Mouse (Mus musculus) hindbrain, embryonic 10.5 days (tissue): Measurements from ENCODE around the gene Cited4. TPM values are rescaled to one million over a fixed set of nuclear protein-coding genes. Genes with fewer than 3 reads are reported as not detected.
A peak's percentile ranks its signal among the peaks of the same experiment; 100 is the strongest.

Experiments used
- DNase-seq: peaks from one replicate; pipeline ENCODE4 v3.0.0-alpha.2; 2017; ENCODE audit warnings: low spot score
- H3K27ac ChIP-seq: fragments of 300-500 bp; sonication (generic); 2 replicates; pipeline ENCODE4 v1.5.1; 2016; ENCODE audit warnings: mild to moderate bottlenecking, moderate library complexity
- H3K27me3 ChIP-seq: fragments of 300-500 bp; sonication (generic); 2 replicates; pipeline ENCODE4 v1.6.1; 2016; ENCODE audit warnings: mild to moderate bottlenecking; ENCODE audit not compliant: poor library complexity, insufficient read depth, severe bottlenecking
- H3K36me3 ChIP-seq: fragments of 300-500 bp; sonication (generic); 2 replicates; pipeline ENCODE4 v1.6.1; 2016; ENCODE audit warnings: mild to moderate bottlenecking, moderate library complexity
- H3K4me1 ChIP-seq: fragments of 300-500 bp; sonication (generic); replicated peaks from 2 replicates; pipeline ENCODE4 v1.6.1; 2016; ENCODE audit warnings: mild to moderate bottlenecking
- H3K4me3 ChIP-seq: fragments of 300-500 bp; sonication (generic); 2 replicates; pipeline ENCODE4 v1.5.1; 2016; ENCODE audit warnings: mild to moderate bottlenecking, moderate library complexity
- H3K9me3 ChIP-seq: fragments of 300-500 bp; sonication (generic); 2 replicates; pipeline ENCODE4 v1.6.1; 2016; ENCODE audit warnings: mild to moderate bottlenecking, moderate library complexity
- WGBS: fragments of 180-500 bp; shearing (Covaris S2); methylation state at CpG from one replicate; pipeline ENCODE4 v1.1.7; 2016; 5-methylcytosine and 5-hydroxymethylcytosine counted together
- polyA plus RNA-seq: library from polyadenylated mRNA; unstranded; fragments of >200 nt; fragmentation: Nextera tagmentation; extraction: Ambion mirVana; gene quantifications from 2 replicates; pipeline ENCODE4 v1.2.1, GENCODE M21; 2016

Gene Cited4
- polyA plus RNA-seq, result 16.5 and 17.3 TPM in 2 replicates

DNA sequence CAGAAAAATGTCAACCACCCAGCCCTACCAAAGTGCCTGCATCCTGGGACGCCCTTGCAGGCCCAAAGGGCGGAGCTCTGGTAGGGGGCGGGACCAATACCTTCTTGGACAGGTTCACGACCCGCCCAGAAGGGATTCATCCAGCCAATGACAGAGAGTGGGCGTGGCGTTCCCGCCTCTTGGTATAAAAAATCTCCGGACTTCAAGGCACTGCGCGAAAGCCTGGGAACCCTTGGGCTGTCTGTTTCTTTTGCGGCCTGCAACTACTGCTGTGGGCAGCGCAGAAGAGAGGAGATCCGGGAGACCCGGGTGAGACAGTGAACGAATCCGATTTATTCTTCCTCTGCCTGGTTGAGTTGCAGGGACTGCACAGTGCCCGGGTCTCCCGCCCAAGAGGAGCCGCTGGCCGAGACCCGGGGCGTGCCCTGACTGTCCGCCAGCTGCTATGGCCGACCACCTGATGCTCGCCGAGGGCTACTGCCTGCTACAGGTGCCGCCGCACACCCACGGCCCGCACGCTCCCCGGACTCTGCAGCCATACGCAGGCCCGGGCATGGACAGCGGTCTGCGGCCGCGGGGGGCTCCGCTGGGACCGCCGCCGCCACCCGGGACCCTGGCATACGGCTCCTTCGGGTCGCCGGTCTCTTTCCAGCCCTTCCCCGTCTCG is at the start of gene Cited4:
Gene Cited4, plus strand, starts transcription at position 215 of the 667 bp plus-strand sequence.
- Histone ChIP-seq H3K4me3 (peak within 1 kb of the TSS; percentile 74), H3K27ac (peak within 1 kb of the TSS; percentile 83), H3K9me3 (no peaks in the 10 kb centered on the region), H3K4me1 (peaks cover 27% of the 10 kb centered on the region), H3K27me3 (peaks cover 56% of the 10 kb centered on the region), H3K36me3 (no peaks in the 10 kb centered on the region)
- under 1% methylated on average over 48 of the region's 50 CpGs for WGBS
- peak; percentile 92 for DNase-seq

- Histone ChIP-seq H3K36me3 (no peaks in the 10 kb centered on the region), H3K27me3 (no peaks in the 10 kb centered on the region), H3K27ac (no peak overlapping the region), H3K4me3 (no peak overlapping the region), H3K4me1 (no peaks in the 10 kb centered on the region), H3K9me3 (no peaks in the 10 kb centered on the region)
- WGBS, result 88% methylated on average over 6 of the region's 6 CpGs
- DNase-seq, result no peak
Measured at GRCm38 (mm10) chr4:120627728-120628127, 38.6 kb upstream of the Cited4 start.

GRCm38 (mm10) chr4:120630218-120630931 is 36.0 kb upstream of the Cited4 start:
- no peaks in the 10 kb centered on the region for H3K36me3 ChIP-seq
- H3K4me3 ChIP-seq, result no peak overlapping the region
- H3K9me3 ChIP-seq, result no peaks in the 10 kb centered on the region
- WGBS, result 89% methylated on average over 8 of the region's 8 CpGs
- H3K27me3 ChIP-seq, result no peaks in the 10 kb centered on the region
- H3K4me1 ChIP-seq, result no peaks in the 10 kb centered on the region; the same call in 1 of the 2 replicates
- no peak for DNase-seq
- H3K27ac ChIP-seq, result no peak overlapping the region

- no peak for DNase-seq
- 75% methylated on average over 6 of the region's 6 CpGs for WGBS
- Histone ChIP-seq H3K4me3 (no peak overlapping the region), H3K27ac (no peak overlapping the region), H3K4me1 (no peaks in the 10 kb centered on the region; the same call in 1 of the 2 replicates), H3K27me3 (no peaks in the 10 kb centered on the region), H3K9me3 (no peaks in the 10 kb centered on the region), H3K36me3 (no peaks in the 10 kb centered on the region)
Measured at GRCm38 (mm10) chr4:120631828-120632227, 34.5 kb upstream of the Cited4 start.

DNA sequence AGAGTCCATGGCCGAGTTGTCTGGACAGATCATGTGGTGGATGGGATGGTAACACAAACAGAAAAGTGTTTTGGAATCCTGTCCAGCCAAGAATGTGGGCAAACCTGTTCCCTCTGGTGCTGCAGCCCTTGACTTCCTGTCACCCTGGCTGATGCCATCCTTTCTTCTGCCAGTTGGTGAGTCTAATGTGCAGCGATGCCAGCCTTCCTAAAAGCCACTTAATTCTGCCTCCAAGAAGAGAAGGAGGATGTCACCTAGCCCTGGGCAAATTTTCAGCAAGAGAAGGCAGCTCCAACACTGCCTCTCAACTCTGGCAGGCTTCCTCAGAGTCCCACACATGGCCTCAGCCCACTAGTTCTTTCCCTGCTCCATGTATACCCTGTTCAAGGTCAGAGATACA is 31.0 kb upstream of the Cited4 start:
- no peak overlapping the region for H3K4me3 ChIP-seq
- no peak for DNase-seq
- no peaks in the 10 kb centered on the region for H3K36me3 ChIP-seq
- no peaks in the 10 kb centered on the region for H3K27me3 ChIP-seq
- H3K4me1 ChIP-seq, result no peaks in the 10 kb centered on the region; the same call in 1 of the 2 replicates
- WGBS, result 80% methylated on average over 2 of the region's 2 CpGs
- H3K27ac ChIP-seq, result no peak overlapping the region
- H3K9me3 ChIP-seq, result no peaks in the 10 kb centered on the region

GRCm38 (mm10) chr4:120641946-120642345 is 24.4 kb upstream of the Cited4 start:
- no peak for DNase-seq
- no peaks in the 10 kb centered on the region for H3K4me1 ChIP-seq
- peaks cover 3% of the 10 kb centered on the region for H3K27me3 ChIP-seq
- H3K4me3 ChIP-seq, result no peak overlapping the region
- no peaks in the 10 kb centered on the region for H3K9me3 ChIP-seq
- no peak overlapping the region for H3K27ac ChIP-seq
- no peaks in the 10 kb centered on the region for H3K36me3 ChIP-seq
- WGBS, result 91% methylated on average over 6 of the region's 6 CpGs

- Histone ChIP-seq H3K9me3 (no peaks in the 10 kb centered on the region), H3K27me3 (peaks cover 23% of the 10 kb centered on the region), H3K27ac (no peak overlapping the region), H3K36me3 (no peaks in the 10 kb centered on the region), H3K4me1 (peaks cover 7% of the 10 kb centered on the region; the same call in 1 of the 2 replicates), H3K4me3 (no peak overlapping the region)
- 86% methylated on average over 3 of the region's 3 CpGs for WGBS
- no peak for DNase-seq
Measured at GRCm38 (mm10) chr4:120643899-120644298, 22.5 kb upstream of the Cited4 start.

DNA sequence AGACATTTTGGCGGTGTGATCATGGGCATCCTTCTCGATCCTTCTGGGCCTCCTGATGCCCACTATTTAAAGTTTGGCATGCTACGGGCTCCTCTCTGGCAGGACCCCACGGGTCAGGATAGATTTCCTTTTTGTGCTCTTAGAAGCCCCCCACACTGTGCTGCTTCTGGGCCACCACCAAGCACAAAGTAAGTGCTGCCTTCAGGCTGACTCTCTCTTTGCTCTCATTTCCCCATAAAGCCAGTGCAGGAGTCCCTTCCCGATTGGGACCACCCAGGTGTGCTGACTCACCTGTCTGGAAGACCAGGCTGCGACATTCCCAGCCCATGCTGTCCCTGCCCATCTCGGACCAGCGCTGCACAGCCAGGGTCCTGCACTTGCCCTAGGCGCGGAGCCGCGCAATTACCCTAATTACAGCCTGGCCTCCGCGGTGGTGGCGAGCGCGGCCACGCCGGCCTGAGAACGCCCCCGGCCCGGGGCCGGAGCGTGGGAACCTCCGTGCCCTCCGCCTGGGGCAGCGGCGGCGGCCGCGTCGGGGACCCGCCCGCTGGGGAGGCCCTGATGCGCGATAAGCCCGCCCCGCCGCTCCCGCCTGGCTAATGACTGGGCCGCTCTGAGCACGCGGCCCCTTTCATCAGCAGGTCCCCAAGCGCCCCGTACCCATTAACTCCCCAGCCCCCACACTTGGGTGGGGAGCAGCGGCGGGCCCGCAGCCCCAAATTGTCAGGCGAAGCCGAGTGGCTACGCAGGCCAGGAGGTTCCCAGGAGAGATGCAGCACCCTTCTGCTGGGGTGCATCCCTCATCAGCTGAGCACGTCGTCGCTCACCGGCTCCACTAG is 16.8 kb upstream of the Cited4 start:
- H3K36me3 ChIP-seq, result no peaks in the 10 kb centered on the region
- 4% methylated on average over 54 of the region's 55 CpGs for WGBS
- H3K4me1 ChIP-seq, result peaks cover 21% of the 10 kb centered on the region
- H3K4me3 ChIP-seq, result peak overlapping the region; percentile 65
- peaks cover 67% of the 10 kb centered on the region for H3K27me3 ChIP-seq
- peak; percentile 54 for DNase-seq
- H3K27ac ChIP-seq, result peak overlapping the region; percentile 83
- 0 out of 2 replicates have a peak, but pooled peaks cover 4% of the 10 kb centered on the region for H3K9me3 ChIP-seq

- H3K9me3 ChIP-seq, result 0 out of 2 replicates have a peak, but pooled peaks cover 4% of the 10 kb centered on the region
- H3K27ac ChIP-seq, result peak overlapping the region; percentile 83
- H3K36me3 ChIP-seq, result no peaks in the 10 kb centered on the region
- no peak for DNase-seq
- WGBS, result 23% methylated on average over 7 of the region's 7 CpGs
- peaks cover 21% of the 10 kb centered on the region for H3K4me1 ChIP-seq
- H3K27me3 ChIP-seq, result peaks cover 72% of the 10 kb centered on the region
- peak overlapping the region; percentile 65 for H3K4me3 ChIP-seq
Measured at GRCm38 (mm10) chr4:120650208-120650592, 16.2 kb upstream of the Cited4 start.

- Histone ChIP-seq H3K4me3 (no peak overlapping the region), H3K27me3 (peaks cover 29% of the 10 kb centered on the region), H3K9me3 (0 out of 2 replicates have a peak, but pooled peaks cover 4% of the 10 kb centered on the region), H3K27ac (no peak overlapping the region), H3K36me3 (no peaks in the 10 kb centered on the region), H3K4me1 (no peaks in the 10 kb centered on the region)
- 80% methylated on average over 8 of the region's 8 CpGs for WGBS
- no peak for DNase-seq
Measured at GRCm38 (mm10) chr4:120655898-120656297, 10.5 kb upstream of the Cited4 start.

- Histone ChIP-seq H3K27ac (no peak overlapping the region), H3K36me3 (no peaks in the 10 kb centered on the region), H3K4me1 (peaks cover 5% of the 10 kb centered on the region; the same call in 1 of the 2 replicates), H3K9me3 (no peaks in the 10 kb centered on the region), H3K4me3 (no peak overlapping the region), H3K27me3 (peaks cover 7% of the 10 kb centered on the region)
- WGBS, result 82% methylated on average over 4 of the region's 4 CpGs
- DNase-seq, result no peak
Measured at GRCm38 (mm10) chr4:120660485-120660884, 5.9 kb upstream of the Cited4 start.

DNA sequence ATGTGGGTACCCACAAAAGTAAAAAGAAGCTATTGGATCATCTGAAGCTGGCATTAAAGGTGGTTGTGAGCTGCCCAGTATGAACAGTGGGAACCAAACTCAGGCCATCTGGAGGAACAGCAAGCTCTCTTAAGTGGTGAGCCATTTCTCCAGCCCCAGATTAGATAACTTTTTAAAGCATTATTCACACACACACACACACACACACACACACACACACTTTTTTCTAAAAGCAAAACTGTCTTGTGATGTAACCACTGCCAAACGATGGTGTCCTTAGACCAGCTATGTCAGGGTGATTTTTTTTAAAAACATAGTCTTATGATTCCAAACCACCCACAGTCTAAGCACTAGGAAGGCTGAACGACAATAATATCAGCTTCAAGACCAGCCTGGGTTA is 1.8 kb upstream of the Cited4 start:
- no peaks in the 10 kb centered on the region for H3K36me3 ChIP-seq
- H3K9me3 ChIP-seq, result no peaks in the 10 kb centered on the region
- no peak overlapping the region for H3K27ac ChIP-seq
- WGBS, result 80% methylated on average over 2 of the region's 2 CpGs
- no peak for DNase-seq
- H3K4me1 ChIP-seq, result peaks cover 27% of the 10 kb centered on the region
- peaks cover 44% of the 10 kb centered on the region for H3K27me3 ChIP-seq
- H3K4me3 ChIP-seq, result no peak overlapping the region
